Mouse (Mus musculus) liver, embryonic 14.5 days (tissue): ENCODE data around the gene Minpp1.

ENCODE experiments used
- CTCF ChIP-seq: IDR thresholded peaks from 2 replicates; pipeline ENCODE4 v1.5.1; 2016; ENCODE audit warnings: antibody characterized with exemption, low read depth, control low read depth
- EP300 ChIP-seq: IDR thresholded peaks from 2 replicates; pipeline ENCODE4 v1.6.1; 2016; ENCODE audit warnings: antibody characterized with exemption, low read depth

DNA sequence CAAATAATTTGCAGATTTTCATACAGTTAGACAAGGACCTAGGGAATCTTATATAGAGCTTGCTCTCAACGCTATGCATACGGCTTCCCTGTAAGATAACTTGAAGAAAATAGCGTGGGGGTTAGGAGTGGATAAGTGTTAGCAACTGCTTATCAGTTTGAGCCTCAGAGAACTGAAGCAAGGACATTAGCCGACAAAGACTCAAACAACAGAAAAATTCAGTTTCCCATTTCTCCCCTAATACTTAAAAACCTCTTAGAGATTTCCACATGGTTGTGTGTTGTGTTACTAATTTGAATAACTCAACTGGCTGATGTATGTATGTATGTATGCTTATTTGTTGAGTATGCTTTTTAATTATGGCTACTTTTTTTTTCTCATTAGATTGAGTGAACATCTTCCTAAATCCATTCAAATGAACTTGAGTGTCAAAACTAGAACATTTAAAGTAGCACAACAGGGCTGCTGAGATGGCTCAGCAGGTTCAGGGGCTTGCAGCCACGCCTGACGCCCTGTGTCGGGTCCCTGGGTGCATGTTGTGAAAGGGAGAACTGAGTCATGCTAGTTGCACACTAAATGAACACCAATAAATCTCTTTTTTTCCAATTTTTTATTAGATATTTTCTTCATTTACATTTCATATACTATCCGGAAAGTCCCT, 2.2 kb downstream of the Minpp1 start:
- TF ChIP-seq CTCF: no peak
- TF ChIP-seq EP300: peak; percentile 25; the same call in 1 of the 2 replicates
